Mouse (Mus musculus) embryonic fibroblast, embryonic 13.5 days (primary cell): Measurements from ENCODE around the gene Pdia4. TPM values are rescaled to one million over a fixed set of nuclear protein-coding genes. Genes with fewer than 3 reads are reported as not detected.
"Not testable (repeated sequence)": the region's sequence is repeated elsewhere in the genome, so short reads cannot be mapped to it uniquely, and the experiment has no call there.

Source experiments
- H3K27ac ChIP-seq: 2 replicates; pipeline ENCODE4 v1.5.1; 2012; ENCODE audit warnings: low read length, control low read depth, inconsistent platforms; ENCODE audit not compliant: insufficient read depth
- H3K4me1 ChIP-seq: 2 replicates; pipeline ENCODE4 v1.6.1; 2011; ENCODE audit warnings: low read length; ENCODE audit not compliant: control insufficient read depth, insufficient read depth
- H3K4me3 ChIP-seq: 2 replicates; pipeline ENCODE4 v1.5.1; 2011; ENCODE audit warnings: mild to moderate bottlenecking, control low read depth, low read length; ENCODE audit not compliant: insufficient read depth
- polyA plus RNA-seq: library from polyadenylated mRNA; stranded (reverse); fragments of >200 nt; gene quantifications from 2 replicates; pipeline ENCODE4 v1.2.4, GENCODE M21; 2011; ENCODE audit warnings: low read depth; ENCODE audit not compliant: missing spikeins, insufficient read length

Gene Pdia4
- polyA plus RNA-seq, 1 experiment, result 337 TPM

- H3K4me3 ChIP-seq, H3K27ac ChIP-seq, H3K4me1 ChIP-seq: not testable (repeated sequence)
These were observed 60.1 kb downstream of the Pdia4 start for GRCm38 (mm10) chr6:47753144-47753543.

- H3K4me3 ChIP-seq, H3K27ac ChIP-seq, H3K4me1 ChIP-seq: not testable (repeated sequence)
These were observed 64.9 kb downstream of the Pdia4 start for GRCm38 (mm10) chr6:47748306-47748705.

- not testable (repeated sequence) for H3K27ac ChIP-seq, H3K4me1 ChIP-seq, H3K4me3 ChIP-seq
These were observed 65.3 kb downstream of the Pdia4 start for GRCm38 (mm10) chr6:47747886-47748285.

Other genes with a start within 250 kb of the Pdia4 start
- 44.2 and 63.9 TPM in 2 replicates for gene Ezh2, start 218.1 kb downstream of the Pdia4 start, polyA plus RNA-seq
- 0.60 and 0.72 TPM in 2 replicates for gene Zfp786, start 17.4 kb upstream of the Pdia4 start, polyA plus RNA-seq
- 6.4 and 8.1 TPM in 2 replicates for gene Zfp398, start 22.2 kb upstream of the Pdia4 start, polyA plus RNA-seq
- gene Zfp282, start 63.8 kb upstream of the Pdia4 start, polyA plus RNA-seq, result 8.0 and 9.6 TPM in 2 replicates
- 8.5 and 8.9 TPM in 2 replicates for gene Zfp212, start 107.0 kb upstream of the Pdia4 start, polyA plus RNA-seq
- 3.7 and 4.2 TPM in 2 replicates for gene Zfp956, start 140.0 kb upstream of the Pdia4 start, polyA plus RNA-seq
- gene Zfp777, start 235.5 kb upstream of the Pdia4 start, polyA plus RNA-seq, result 26.4 and 28.1 TPM in 2 replicates